Mouse (Mus musculus) c-Kit-positive CD71-positive TER-119-negative erythroid progenitor cells, embryonic 14.5 days (primary cell): ENCODE data around the gene Dapk2.
A peak's percentile ranks its signal among the peaks of the same experiment; 100 is the strongest.

ENCODE experiments used
- DNase-seq: peaks from one replicate; pipeline ENCODE4 v3.0.0-alpha.2; 2013; ENCODE audit warnings: low read depth

Dapk2 gene

DNA sequence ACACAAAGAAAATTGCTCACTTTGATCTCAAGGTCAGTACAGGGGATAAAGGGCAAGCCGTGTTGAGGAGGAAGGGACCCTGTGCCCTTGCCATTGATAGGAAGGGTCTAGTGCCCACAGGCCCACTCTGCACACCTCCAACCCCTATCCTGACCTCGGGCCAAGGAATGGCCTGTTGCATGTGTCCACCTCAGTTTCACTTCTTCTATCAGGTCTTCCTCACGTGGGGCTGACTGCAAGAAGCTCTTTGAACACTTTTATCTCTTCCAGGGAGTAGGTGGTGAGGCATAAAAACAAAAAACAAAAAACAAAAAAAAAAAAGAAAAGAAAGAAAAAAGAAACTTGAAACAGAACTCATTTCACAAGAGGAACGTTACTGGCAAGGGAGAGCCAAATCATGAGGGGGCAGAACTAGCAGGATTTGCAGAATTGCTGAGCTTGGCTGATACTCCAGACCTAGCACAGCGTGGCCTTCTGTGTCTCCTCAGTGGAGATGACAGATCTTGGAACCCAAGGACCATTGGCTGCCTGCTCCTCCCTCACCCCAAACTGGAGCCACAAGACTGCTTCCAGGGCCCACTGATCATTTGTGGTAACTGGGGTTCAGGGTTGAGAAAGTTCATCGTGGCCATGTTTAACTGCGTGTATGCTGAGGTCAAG lies 73.9 kb downstream of the Dapk2 start:
- no peak for DNase-seq

GRCm38 (mm10) chr9:66236615-66237014 lies 78.6 kb downstream of the Dapk2 start:
- no peak for DNase-seq

- DNase-seq, result no peak
These were observed 79.7 kb downstream of the Dapk2 start for GRCm38 (mm10) chr9:66237742-66238141.

DNA sequence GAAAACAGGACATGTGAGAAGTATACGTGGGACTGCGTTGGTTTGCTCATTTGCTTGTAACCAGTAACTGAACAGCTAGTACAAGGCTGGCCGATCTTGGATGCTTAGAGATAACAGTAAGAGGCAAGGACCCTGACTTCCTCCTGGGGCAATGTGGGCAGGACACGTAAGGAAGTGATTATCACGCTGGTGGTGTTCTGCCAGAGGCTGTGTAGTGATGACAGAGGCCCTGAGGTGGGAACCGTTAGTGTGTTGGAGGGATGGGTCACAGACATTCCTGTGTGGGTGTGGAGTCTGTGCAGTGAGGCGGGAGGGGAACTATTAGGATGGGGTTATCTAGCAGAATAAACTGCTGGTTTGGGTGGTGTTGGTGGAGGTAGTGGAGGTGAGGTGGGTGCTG lies 81.2 kb downstream of the Dapk2 start:
- DNase-seq, result peak; percentile 20

DNA sequence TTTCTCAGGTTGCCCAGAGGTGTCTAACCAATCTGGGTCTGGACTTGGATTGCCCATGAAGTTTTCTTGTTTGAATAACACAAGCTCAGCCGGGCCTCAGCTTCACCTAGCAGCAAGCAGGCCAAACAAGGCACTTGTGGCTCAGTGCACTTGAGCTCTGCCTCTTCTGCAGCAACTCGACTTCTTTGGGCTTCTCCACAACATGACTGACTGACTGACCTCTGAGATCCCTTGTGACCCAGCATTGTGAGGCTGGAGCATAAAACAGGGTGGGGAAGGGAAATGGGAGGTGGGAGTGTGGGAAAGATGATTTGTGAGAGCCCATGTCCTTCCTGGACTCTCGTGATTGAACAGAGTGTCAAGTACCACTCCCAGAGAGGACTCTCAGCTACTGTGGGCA lies 81.7 kb downstream of the Dapk2 start:
- no peak for DNase-seq

- DNase-seq, result no peak
These were observed 82.5 kb downstream of the Dapk2 start for GRCm38 (mm10) chr9:66240493-66240892.

DNA sequence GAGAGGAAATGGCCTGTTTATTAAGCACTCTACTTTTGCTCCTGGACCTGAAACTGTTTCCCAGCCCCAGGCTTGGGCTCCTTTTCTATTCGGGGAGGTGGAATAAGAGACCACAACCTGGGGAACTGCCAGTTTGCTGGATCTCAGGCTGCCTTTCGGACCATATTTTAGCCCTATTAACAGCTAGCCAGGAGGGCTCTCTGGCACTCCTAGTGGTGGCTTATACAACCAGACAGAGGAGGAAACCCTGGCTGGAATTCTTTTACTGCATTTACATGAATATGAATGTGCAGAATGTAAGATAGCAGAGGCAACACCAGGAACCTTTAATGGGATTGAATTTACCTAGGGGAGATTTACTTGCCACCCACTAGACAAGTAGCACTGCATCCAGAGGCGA lies 83.0 kb downstream of the Dapk2 start:
- DNase-seq, result peak; percentile 40

- DNase-seq, result no peak
These were observed 83.7 kb downstream of the Dapk2 start for GRCm38 (mm10) chr9:66241722-66242121.

DNA sequence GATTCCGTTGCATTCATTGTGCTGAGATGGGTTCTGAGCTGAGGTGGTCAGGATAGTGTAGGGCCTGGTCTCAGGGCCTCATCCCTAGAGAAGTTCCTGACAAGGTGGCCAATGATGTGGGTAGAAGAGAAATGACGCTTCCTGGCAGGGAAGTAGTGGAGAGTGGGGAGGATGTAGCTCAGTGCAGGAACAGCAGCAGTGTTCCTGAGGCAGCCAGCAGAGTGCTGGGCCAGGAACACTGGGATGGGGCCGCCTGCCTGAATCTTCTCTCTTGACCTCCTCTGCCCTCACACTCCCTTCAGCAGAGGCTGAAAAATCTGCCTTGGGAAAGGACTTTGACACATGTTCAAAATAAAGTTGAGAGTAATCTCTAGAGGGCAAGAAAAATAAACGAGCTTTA lies 85.2 kb downstream of the Dapk2 start:
- DNase-seq, result no peak

DNA sequence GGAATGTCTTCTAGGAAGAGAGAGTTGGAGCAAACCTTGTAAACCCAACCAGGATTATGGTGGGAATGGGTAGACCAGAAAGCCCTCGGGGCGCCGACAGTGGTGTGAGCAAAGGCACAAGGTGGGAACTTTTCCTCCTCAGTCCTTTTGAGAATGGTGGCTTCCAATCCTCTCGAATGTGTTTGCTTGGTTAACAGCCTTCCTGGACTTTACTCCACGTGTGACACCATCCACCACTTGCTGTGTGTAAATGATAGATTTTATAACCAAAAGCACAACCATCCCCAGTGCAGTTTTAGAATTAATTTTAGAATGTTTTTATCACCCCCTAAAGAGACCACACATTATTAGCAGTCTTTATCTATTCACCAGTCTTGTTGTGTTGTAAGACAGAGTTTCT lies 86.1 kb downstream of the Dapk2 start:
- DNase-seq, result no peak

DNA sequence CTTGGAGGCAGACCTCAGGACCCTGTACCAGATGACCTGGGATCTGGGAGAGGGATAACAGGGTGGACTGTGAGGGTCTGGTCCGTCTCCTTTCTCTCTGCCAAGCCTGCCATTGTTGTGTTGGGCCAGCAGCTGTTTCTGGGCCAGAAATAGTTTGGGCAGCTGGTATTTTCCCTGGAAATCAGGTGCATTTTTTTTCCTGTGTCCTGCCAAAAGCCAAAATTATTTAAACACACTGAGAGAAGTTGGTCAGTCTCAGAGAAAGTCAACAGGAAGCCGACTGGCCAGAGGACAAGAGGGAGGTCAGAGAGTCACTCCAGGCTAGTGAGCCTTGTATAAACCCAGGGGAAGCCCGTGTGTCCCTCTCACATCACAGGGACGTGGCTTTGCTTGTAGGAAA lies 87.7 kb downstream of the Dapk2 start:
- DNase-seq, result no peak

GRCm38 (mm10) chr9:66249281-66249680 lies 91.3 kb downstream of the Dapk2 start:
- no peak for DNase-seq

- DNase-seq, result no peak
These were observed 93.2 kb downstream of the Dapk2 start for GRCm38 (mm10) chr9:66251159-66251691.

DNA sequence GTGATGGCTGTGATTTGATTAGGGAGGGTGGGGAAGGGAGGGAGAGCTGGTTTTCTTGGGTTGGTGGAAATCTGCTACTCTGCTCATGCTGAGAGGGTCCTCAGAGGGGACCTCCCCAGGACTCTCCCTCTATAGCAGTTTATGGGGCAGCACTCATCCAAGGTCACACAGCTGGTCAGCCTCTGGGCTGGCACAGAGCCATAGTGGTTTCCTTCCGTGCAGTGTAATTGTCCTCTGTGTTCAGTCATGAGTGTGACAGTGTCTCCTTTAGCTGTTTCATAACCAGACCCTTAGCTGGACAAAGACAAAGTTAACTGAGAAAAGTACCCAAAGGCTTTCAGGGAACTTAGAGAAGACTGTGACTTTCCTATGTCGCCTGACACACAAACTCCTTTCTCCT lies 103.7 kb downstream of the Dapk2 start:
- DNase-seq, result no peak

DNA sequence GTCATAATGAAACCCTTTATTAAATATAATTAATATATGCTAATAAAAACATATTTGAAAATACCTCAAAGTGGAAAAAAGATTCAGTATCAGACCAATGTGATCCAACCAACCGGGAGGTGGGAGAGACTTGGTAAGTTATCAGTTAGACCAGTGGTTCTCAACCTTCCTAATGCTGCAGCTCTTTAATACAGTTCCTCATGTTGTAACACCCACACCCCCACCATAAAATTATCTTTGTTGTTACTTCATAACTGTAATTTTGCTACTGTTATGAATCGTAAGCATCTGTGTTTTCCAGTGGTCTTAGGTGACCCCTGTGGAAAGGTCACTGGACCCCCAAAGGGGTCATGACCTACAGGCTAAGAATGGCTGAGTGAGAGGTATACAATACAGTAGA lies 105.7 kb downstream of the Dapk2 start:
- no peak for DNase-seq

DNA sequence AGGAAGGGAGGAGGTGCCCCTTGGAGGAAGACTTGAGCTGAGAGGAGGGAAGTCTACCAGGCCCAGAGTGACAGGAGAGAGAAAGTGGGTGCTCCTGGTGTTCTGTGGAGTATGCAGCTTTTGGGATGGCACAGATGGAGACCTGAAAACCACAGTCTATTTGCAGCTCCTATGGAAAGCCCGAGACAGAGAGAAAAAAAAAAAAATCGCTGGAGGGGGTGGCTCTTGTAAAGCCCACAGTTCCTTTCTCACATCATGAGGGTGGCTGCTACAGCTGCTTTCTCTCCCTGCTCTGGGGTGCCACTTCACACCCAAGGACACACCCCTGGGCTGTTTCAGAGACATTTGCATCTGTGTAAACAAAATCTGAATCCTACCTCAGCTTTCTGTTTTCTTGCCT lies 107.6 kb downstream of the Dapk2 start:
- DNase-seq, result no peak

GRCm38 (mm10) chr9:66266237-66267170 lies 108.5 kb downstream of the Dapk2 start:
- DNase-seq, result no peak

DNA sequence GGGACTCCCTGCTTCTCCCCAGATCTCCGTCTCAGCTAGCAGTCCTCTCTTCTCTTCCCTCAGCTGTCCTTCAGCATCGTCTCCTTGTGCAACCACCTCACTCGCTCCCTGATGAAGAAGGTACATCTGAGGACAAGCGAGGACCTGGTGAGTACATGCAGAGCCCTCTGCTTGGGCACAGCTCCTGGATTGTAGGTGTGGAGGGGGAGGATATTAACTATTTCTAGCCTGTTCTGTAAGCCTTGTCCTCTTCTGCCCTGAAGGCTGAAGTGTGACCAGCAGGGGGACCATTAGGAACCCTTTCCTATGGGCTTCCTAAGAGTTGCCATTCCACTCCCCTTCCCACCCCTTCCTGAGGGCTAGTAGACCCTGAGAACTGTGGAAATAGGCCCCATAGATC lies 110.8 kb downstream of the Dapk2 start:
- DNase-seq, result no peak

- DNase-seq, result no peak
These were observed 112.0 kb downstream of the Dapk2 start for GRCm38 (mm10) chr9:66270038-66270437.

DNA sequence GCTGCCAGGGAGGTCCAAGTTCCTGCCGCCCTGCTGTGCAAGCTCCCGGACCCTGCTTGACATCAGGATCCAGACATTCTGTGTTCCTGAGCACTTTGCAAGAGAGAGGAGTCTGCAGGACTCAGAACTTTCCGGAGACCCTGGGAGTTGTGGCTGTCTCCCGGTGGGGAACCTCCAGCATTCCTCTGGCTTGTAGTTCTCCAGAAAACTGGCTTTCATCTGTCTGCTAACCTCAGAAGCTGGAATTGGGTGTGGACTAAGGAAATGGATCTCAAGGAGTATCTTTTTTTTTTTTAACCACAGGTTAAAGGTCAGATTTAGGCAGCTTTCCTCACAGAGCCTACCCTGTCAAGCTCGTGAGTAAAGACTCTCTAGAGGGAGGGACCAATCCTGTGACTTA lies 113.7 kb downstream of the Dapk2 start:
- no peak for DNase-seq

GRCm38 (mm10) chr9:66273632-66274031 lies 115.6 kb downstream of the Dapk2 start:
- DNase-seq, result no peak

GRCm38 (mm10) chr9:66274657-66275056 lies 116.6 kb downstream of the Dapk2 start:
- DNase-seq, result no peak

GRCm38 (mm10) chr9:66275267-66275991 lies 117.4 kb downstream of the Dapk2 start:
- no peak for DNase-seq
